Mouse (Mus musculus): ENCODE measurements at regions not wholly inside any gene's neighbourhood (a gene's known extent, or its start where the extent isn't known, plus 50 kb on each side); places are given as distances from the start of the nearest gene placed in this dataset.

GRCm38 (mm10) chr5:146636859-146637258 lies 51.8 kb upstream of the Gpr12 start:
- DNase-seq (ENCODE audit: low spot score in 2 of 2) = no peak
